Mouse (Mus musculus): ENCODE measurements around the gene Tsr2.

GRCm38 (mm10) chrX:151046777-151047430 is 49.4 kb downstream of the Tsr2 start:
- TF ChIP-seq POLR2A (IDR thresholded peaks at IDR 0.05; ENCODE audit: borderline replicate concordance, extremely low read depth, low read depth, low read length) (peak; percentile 40; the same call in 1 of the 2 replicates), CTCF (IDR thresholded peaks at IDR 0.05; ENCODE audit: insufficient read depth, low read length) (no peak)
